Mouse (Mus musculus) forebrain, embryonic 11.5 days (tissue): Measurements from ENCODE around the gene Phldb2. TPM values are rescaled to one million over a fixed set of nuclear protein-coding genes. Genes with fewer than 3 reads are reported as not detected.

ENCODE experiments used
- ATAC-seq: fragments of 200-750 bp; cut with Nextera tagmentation; replicated peaks from 2 replicates; pipeline ENCODE4 v1.8.0; 2017; ENCODE audit warnings: moderate TSS enrichment; ENCODE audit not compliant: low FRiP score
- DNase-seq: peaks from one replicate; pipeline ENCODE4 v3.0.0-alpha.2; 2017; ENCODE audit warnings: low spot score
- H3K27ac ChIP-seq: fragments of 300-500 bp; sonication (generic); 2 replicates; pipeline ENCODE4 v1.5.1; 2014; ENCODE audit warnings: low read depth, low read length
- H3K27me3 ChIP-seq: fragments of 300-500 bp; sonication (generic); 2 replicates; pipeline ENCODE4 v1.6.1; 2014; ENCODE audit warnings: mild to moderate bottlenecking, low read length, mixed read lengths; ENCODE audit not compliant: control insufficient read depth, insufficient read depth
- H3K36me3 ChIP-seq: fragments of 300-500 bp; sonication (generic); 2 replicates; pipeline ENCODE4 v1.6.1; 2014; ENCODE audit warnings: mild to moderate bottlenecking, low read length, moderate library complexity, mixed read lengths; ENCODE audit not compliant: control insufficient read depth, insufficient read depth
- H3K4me1 ChIP-seq: fragments of 300-500 bp; sonication (generic); replicated peaks from 2 replicates; pipeline ENCODE4 v1.6.1; 2014; ENCODE audit warnings: low read length, mixed read lengths; ENCODE audit not compliant: control insufficient read depth, insufficient read depth
- H3K4me2 ChIP-seq: fragments of 300-500 bp; sonication (generic); 2 replicates; pipeline ENCODE4 v1.6.1; 2014; ENCODE audit warnings: low read depth, mild to moderate bottlenecking, low read length, moderate library complexity, mixed read lengths; ENCODE audit not compliant: severe bottlenecking
- H3K4me3 ChIP-seq: fragments of 300-500 bp; sonication (generic); 2 replicates; pipeline ENCODE4 v1.5.1; 2014; ENCODE audit warnings: low read depth, low read length
- H3K9ac ChIP-seq: fragments of 300-500 bp; sonication (generic); 2 replicates; pipeline ENCODE4 v1.6.1; 2014; ENCODE audit warnings: low read length
- H3K9me3 ChIP-seq: fragments of 300-500 bp; sonication (generic); 2 replicates; pipeline ENCODE4 v1.6.1; 2016; ENCODE audit warnings: low read length, mixed read lengths; ENCODE audit not compliant: control insufficient read depth
- WGBS: fragments of 180-500 bp; shearing (Covaris S2); extraction: QIAGEN DNeasy Blood & Tissue Kit; methylation state at CpG from one replicate; pipeline ENCODE4 v1.1.7; 2014; 5-methylcytosine and 5-hydroxymethylcytosine counted together
- polyA plus RNA-seq: library from polyadenylated mRNA; unstranded; fragments of >200 nt; fragmentation: Nextera tagmentation; extraction: Ambion mirVana; gene quantifications from 2 replicates; pipeline ENCODE4 v1.2.1, GENCODE M21; 2014

Gene Phldb2
- polyA plus RNA-seq: 29.0 and 31.5 TPM in 2 replicates

GRCm38 (mm10) chr16:45953394-45953793, at the start of gene Phldb2:
Phldb2 (minus strand) TSS chr16:45953598.
- DNase-seq (no peak), ATAC-seq (no peak)
- Histone ChIP-seq H3K4me3 (no peak within 1 kb of the TSS), H3K27me3 (no peaks in the 10 kb centered on the region), H3K27ac (no peak within 1 kb of the TSS), H3K4me2 (no peak within 1 kb of the TSS), H3K4me1 (no peaks in the 10 kb centered on the region), H3K9ac (no peak within 1 kb of the TSS), H3K9me3 (no peaks in the 10 kb centered on the region), H3K36me3 (no peaks in the 10 kb centered on the region)
- 89% methylated on average over 4 of the region's 4 CpGs for WGBS

GRCm38 (mm10) chr16:46001550-46002166, 48.3 kb upstream of the Phldb2 start:
- H3K9ac ChIP-seq: no peak overlapping the region
- no peak for ATAC-seq
- H3K4me3 ChIP-seq: no peak overlapping the region
- no peak for DNase-seq
- H3K36me3 ChIP-seq: no peaks in the 10 kb centered on the region
- no peaks in the 10 kb centered on the region; the same call in 1 of the 2 replicates for H3K4me1 ChIP-seq
- WGBS: 86% methylated on average over 10 of the region's 10 CpGs
- no peak overlapping the region for H3K27ac ChIP-seq
- H3K9me3 ChIP-seq: no peaks in the 10 kb centered on the region
- H3K27me3 ChIP-seq: no peaks in the 10 kb centered on the region
- no peak overlapping the region for H3K4me2 ChIP-seq

GRCm38 (mm10) chr16:46000976-46001375, 47.6 kb upstream of the Phldb2 start:
- no peaks in the 10 kb centered on the region for H3K36me3 ChIP-seq
- no peak overlapping the region for H3K9ac ChIP-seq
- H3K27ac ChIP-seq: no peak overlapping the region
- ATAC-seq (no peak), DNase-seq (no peak)
- 84% methylated on average over 3 of the region's 3 CpGs for WGBS
- H3K9me3 ChIP-seq: no peaks in the 10 kb centered on the region
- no peaks in the 10 kb centered on the region; the same call in 1 of the 2 replicates for H3K4me1 ChIP-seq
- H3K4me2 ChIP-seq: no peak overlapping the region
- no peak overlapping the region for H3K4me3 ChIP-seq
- no peaks in the 10 kb centered on the region for H3K27me3 ChIP-seq

GRCm38 (mm10) chr16:45999374-46000191, 46.2 kb upstream of the Phldb2 start:
- Histone ChIP-seq H3K9me3 (no peaks in the 10 kb centered on the region), H3K36me3 (no peaks in the 10 kb centered on the region), H3K27me3 (no peaks in the 10 kb centered on the region), H3K9ac (no peak overlapping the region), H3K27ac (no peak overlapping the region), H3K4me2 (no peak overlapping the region), H3K4me1 (no peaks in the 10 kb centered on the region; the same call in 1 of the 2 replicates), H3K4me3 (no peak overlapping the region)
- DNase-seq: peak; percentile 51
- 52% methylated on average over 10 of the region's 10 CpGs for WGBS
- ATAC-seq: peak; percentile 89

GRCm38 (mm10) chr16:45998231-45998630, 44.8 kb upstream of the Phldb2 start:
- H3K4me2 ChIP-seq: no peak overlapping the region
- H3K9ac ChIP-seq: no peak overlapping the region
- H3K27me3 ChIP-seq: no peaks in the 10 kb centered on the region
- 85% methylated on average over 7 of the region's 7 CpGs for WGBS
- no peak for DNase-seq
- H3K4me1 ChIP-seq: no peaks in the 10 kb centered on the region; the same call in 1 of the 2 replicates
- no peak overlapping the region for H3K4me3 ChIP-seq
- ATAC-seq: no peak
- no peaks in the 10 kb centered on the region for H3K36me3 ChIP-seq
- H3K9me3 ChIP-seq: no peaks in the 10 kb centered on the region
- H3K27ac ChIP-seq: no peak overlapping the region

GRCm38 (mm10) chr16:45990901-45991676, 37.7 kb upstream of the Phldb2 start:
- no peak overlapping the region for H3K9ac ChIP-seq
- peaks cover 4% of the 10 kb centered on the region; the same call in 1 of the 2 replicates for H3K4me1 ChIP-seq
- no peaks in the 10 kb centered on the region for H3K36me3 ChIP-seq
- no peaks in the 10 kb centered on the region for H3K27me3 ChIP-seq
- DNase-seq (no peak), ATAC-seq (no peak)
- no peaks in the 10 kb centered on the region for H3K9me3 ChIP-seq
- H3K27ac ChIP-seq: no peak overlapping the region
- no peak overlapping the region for H3K4me3 ChIP-seq
- no peak overlapping the region for H3K4me2 ChIP-seq
- 50% methylated on average over 10 of the region's 10 CpGs for WGBS

- H3K27me3 ChIP-seq: no peaks in the 10 kb centered on the region
- DNase-seq (no peak), ATAC-seq (no peak)
- no peak overlapping the region for H3K4me2 ChIP-seq
- H3K36me3 ChIP-seq: no peaks in the 10 kb centered on the region
- H3K9ac ChIP-seq: no peak overlapping the region
- no peaks in the 10 kb centered on the region for H3K4me1 ChIP-seq
- H3K4me3 ChIP-seq: no peak overlapping the region
- no peak overlapping the region for H3K27ac ChIP-seq
- WGBS: 46% methylated on average over 1 of the region's 1 CpGs
- no peaks in the 10 kb centered on the region for H3K9me3 ChIP-seq
These were observed 32.8 kb upstream of the Phldb2 start for GRCm38 (mm10) chr16:45986236-45986635.
